Mouse (Mus musculus) erythroblast, embryonic 14.5 days (primary cell): Measurements from ENCODE around the gene Ddx56.

Source experiments
- GATA1 ChIP-seq: IDR thresholded peaks from 2 replicates; pipeline ENCODE4 v1.6.1; 2012; ENCODE audit warnings: low read length, inconsistent platforms, mixed read lengths
- TAL1 ChIP-seq: IDR thresholded peaks from 3 replicates; pipeline ENCODE4 v1.6.1; 2012; ENCODE audit warnings: low read length, inconsistent platforms, mixed read lengths

DNA sequence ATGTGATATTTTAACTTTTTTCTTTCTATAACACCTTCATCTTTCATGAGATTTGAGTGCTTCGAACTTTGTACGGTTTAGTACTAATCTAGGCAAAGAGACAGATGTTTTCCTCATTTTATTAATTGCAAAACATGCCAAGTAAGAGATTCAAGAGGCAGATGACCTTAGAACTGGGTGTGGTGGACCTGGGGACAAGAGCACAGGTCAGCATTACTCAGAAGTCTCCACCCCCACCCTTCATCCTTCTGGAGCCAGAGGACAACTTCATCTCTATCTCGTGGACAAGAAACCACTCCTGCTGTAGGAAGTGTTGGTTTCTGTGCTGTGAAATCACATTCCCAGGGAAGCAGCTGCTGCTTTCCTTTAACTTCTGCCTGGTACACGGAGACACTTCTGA lies 40.6 kb upstream of the Ddx56 start:
- TF ChIP-seq GATA1, result no peak
- TF ChIP-seq TAL1, result no peak
